Comparison of ENCODE assay signal across 25 mouse cellular contexts in genomic region chr12:86501728-86502127, GRCm38 (mm10).
"Had no signal": no experiment of that assay in that cellular context is flagged by ENCODE, and none has a peak within 500 bp of the region (broad histone marks: within the 10 kb centered on the region; RNA-seq: fewer than 3 reads in every experiment).

No protein-coding gene starts in this region.

- DNase-seq: gastrocnemius, postnatal 10 days; gastrocnemius, postnatal 25 days; heart, adult 18-20 months; heart, postnatal 10 days; heart, postnatal 4 days; kidney, adult 18-20 months; kidney, adult 8-10 months; kidney, postnatal 10 days; kidney, postnatal 25 days; kidney, postnatal 4 days had no signal

- H3K9ac ChIP-seq: heart, embryonic 12.5 days; hindbrain, embryonic 12.5 days; hindbrain, embryonic 14.5 days; intestine, embryonic 15.5 days; limb, embryonic 12.5 days; liver, embryonic 12.5 days; liver, embryonic 14.5 days had no signal

- H3K9me3 ChIP-seq: heart, embryonic 10.5 days; heart, embryonic 12.5 days; hindbrain, embryonic 10.5 days; hindbrain, embryonic 12.5 days; intestine, embryonic 15.5 days; limb, embryonic 10.5 days; liver, embryonic 12.5 days had no signal

- H3K4me3 ChIP-seq: heart, embryonic 10.5 days; heart, embryonic 12.5 days; hindbrain, embryonic 10.5 days; hindbrain, embryonic 12.5 days; intestine, embryonic 15.5 days; layer of hippocampus, adult 2 months; left cerebral cortex, adult 2 months; limb, embryonic 10.5 days; limb, embryonic 12.5 days; liver, embryonic 12.5 days had no signal

- H3K4me2 ChIP-seq: heart, embryonic 12.5 days; hindbrain, embryonic 12.5 days; hindbrain, embryonic 14.5 days; intestine, embryonic 15.5 days; limb, embryonic 12.5 days; liver, embryonic 12.5 days had no signal

- H3K4me1 ChIP-seq: intestine, embryonic 15.5 days; limb, embryonic 12.5 days; liver, embryonic 12.5 days had no signal

- H3K36me3 ChIP-seq: heart, embryonic 10.5 days; heart, embryonic 12.5 days; hindbrain, embryonic 10.5 days; hindbrain, embryonic 12.5 days; intestine, embryonic 15.5 days; limb, embryonic 10.5 days; limb, embryonic 12.5 days; liver, embryonic 12.5 days had no signal

- H3K27me3 ChIP-seq: heart, embryonic 12.5 days; hindbrain, embryonic 12.5 days; intestine, embryonic 15.5 days; liver, embryonic 12.5 days had no signal

- ATAC-seq: hindbrain, embryonic 16.5 days; inflammation-experienced regulatory T-cells, adult 6 months; intestine, embryonic 15.5 days; intestine, postnatal 0 days; liver, embryonic 12.5 days had no signal

- H3K27ac ChIP-seq: heart, embryonic 10.5 days; hindbrain, embryonic 10.5 days; hindbrain, embryonic 12.5 days; hindbrain, embryonic 14.5 days; intestine, embryonic 15.5 days; layer of hippocampus, adult 2 months; left cerebral cortex, adult 2 months; limb, embryonic 10.5 days; limb, embryonic 12.5 days; liver, embryonic 12.5 days; liver, embryonic 14.5 days had no signal
